Mouse (Mus musculus) thymus, adult 2 months (tissue): ENCODE measurements around the gene Tsen15. TPM values are rescaled to one million over a fixed set of nuclear protein-coding genes. Genes with fewer than 3 reads are reported as not detected.

ENCODE experiments used
- DNase-seq: peaks from one replicate; pipeline ENCODE4 v3.0.0; 2021
- H3K27ac ChIP-seq: fragments of 200-500 bp; 2 replicates; pipeline ENCODE4 v1.5.1; 2012; ENCODE audit warnings: low read length, control low read depth; ENCODE audit not compliant: control insufficient read depth, insufficient read depth
- H3K27me3 ChIP-seq: fragments of 200-500 bp; 2 replicates; pipeline ENCODE4 v1.6.1; 2012; ENCODE audit warnings: mild to moderate bottlenecking, low read length, moderate library complexity, mixed read lengths; ENCODE audit not compliant: control insufficient read depth, insufficient read depth
- H3K36me3 ChIP-seq: fragments of 200-500 bp; 2 replicates; pipeline ENCODE4 v1.6.1; 2012; ENCODE audit warnings: mild to moderate bottlenecking, low read length, moderate library complexity; ENCODE audit not compliant: control insufficient read depth, insufficient read depth
- H3K4me1 ChIP-seq: fragments of 200-500 bp; replicated peaks from 2 replicates; pipeline ENCODE4 v1.6.1; 2012; ENCODE audit warnings: low read length; ENCODE audit not compliant: control insufficient read depth, insufficient read depth
- H3K4me3 ChIP-seq: fragments of 200-500 bp; 2 replicates; pipeline ENCODE4 v1.5.1; 2012; ENCODE audit warnings: mild to moderate bottlenecking, low read length, control low read depth, moderate library complexity; ENCODE audit not compliant: control insufficient read depth, insufficient read depth
- CTCF ChIP-seq: fragments of 200-500 bp; IDR thresholded peaks from 2 replicates; pipeline ENCODE4 v1.5.1; 2012; ENCODE audit warnings: mild to moderate bottlenecking, control low read depth, low read length, moderate library complexity, borderline replicate concordance; ENCODE audit not compliant: control insufficient read depth, poor library complexity, insufficient read depth; ENCODE audit errors: extremely low read depth
- POLR2A ChIP-seq: fragments of 200-500 bp; IDR thresholded peaks from 2 replicates; pipeline ENCODE4 v1.6.1; 2012; ENCODE audit warnings: mild to moderate bottlenecking, low read length, control low read depth, moderate library complexity; ENCODE audit not compliant: control insufficient read depth, poor library complexity, insufficient read depth; ENCODE audit errors: extremely low read depth
- WGBS: fragments of 180-500 bp; shearing (Covaris S2); methylation state at CpG from one replicate; pipeline ENCODE4 v1.1.7; 2018; 5-methylcytosine and 5-hydroxymethylcytosine counted together
- polyA plus RNA-seq: library from polyadenylated mRNA; depleted of rRNA; stranded (reverse); fragments of >200 nt; gene quantifications from 2 replicates; pipeline ENCODE4 v1.2.3, GENCODE M21; 2012

Gene Tsen15
- polyA plus RNA-seq, 1 experiment = 15.7 TPM

- no peaks in the 10 kb centered on the region for H3K4me1 ChIP-seq
- no peaks in the 10 kb centered on the region for H3K36me3 ChIP-seq
- H3K27ac ChIP-seq = no peak overlapping the region
- no peak for DNase-seq
- TF ChIP-seq CTCF (no peak), POLR2A (no peak)
- no peak overlapping the region for H3K4me3 ChIP-seq
- 88% methylated on average over 5 of the region's 5 CpGs for WGBS
- H3K27me3 ChIP-seq = no peaks in the 10 kb centered on the region
Measured at GRCm38 (mm10) chr1:152417602-152418001, 31.1 kb upstream of the Tsen15 start.

- Histone ChIP-seq H3K27me3 (no peaks in the 10 kb centered on the region), H3K4me1 (no peaks in the 10 kb centered on the region), H3K4me3 (no peak overlapping the region), H3K27ac (no peak overlapping the region), H3K36me3 (no peaks in the 10 kb centered on the region)
- DNase-seq = no peak
- WGBS = 89% methylated on average over 13 of the region's 13 CpGs
- no peak for TF ChIP-seq POLR2A
- no peak for TF ChIP-seq CTCF
Measured at GRCm38 (mm10) chr1:152416306-152416904, 29.9 kb upstream of the Tsen15 start.

DNA sequence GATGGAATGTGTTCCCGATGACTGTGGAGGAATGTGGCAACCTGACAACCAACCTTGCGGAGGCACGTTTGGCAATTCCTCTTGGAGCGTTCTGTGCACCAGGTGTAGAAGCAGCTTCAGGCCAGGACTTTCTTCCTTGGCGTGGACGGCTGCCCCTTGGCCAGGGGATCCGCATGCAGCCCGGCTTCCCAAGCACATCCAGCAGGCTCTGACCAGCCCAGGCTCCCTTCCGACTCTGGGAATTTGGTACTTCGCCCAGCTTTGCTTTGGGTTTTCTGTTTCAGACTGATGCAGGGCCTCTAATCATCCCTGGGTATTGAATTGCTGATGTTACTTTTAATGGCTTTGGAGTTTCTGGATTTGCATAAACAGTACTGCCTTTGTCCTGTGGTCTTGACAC lies 28.0 kb upstream of the Tsen15 start:
- no peak overlapping the region for H3K4me3 ChIP-seq
- no peak for DNase-seq
- no peak for TF ChIP-seq CTCF
- no peak for TF ChIP-seq POLR2A

DNA sequence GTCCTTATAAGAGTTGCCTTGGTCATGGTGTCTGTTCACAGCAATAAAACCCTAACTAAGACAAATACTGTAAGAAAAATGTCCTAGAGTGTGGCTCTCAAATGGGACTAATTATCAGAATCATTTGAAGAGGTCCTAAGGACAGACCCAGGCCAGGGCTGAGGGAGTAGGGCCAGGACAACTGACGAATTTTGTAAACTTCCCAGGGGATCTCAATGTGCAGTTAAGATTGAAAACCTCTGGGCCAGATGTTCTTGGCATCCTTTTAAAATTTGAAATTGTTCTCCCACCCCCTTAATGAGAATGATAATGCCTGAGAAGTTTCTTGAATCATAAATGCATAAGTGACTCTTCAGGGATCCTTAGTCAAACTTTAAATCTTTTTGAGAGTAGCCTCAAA lies 27.5 kb upstream of the Tsen15 start:
- Histone ChIP-seq H3K27me3 (no peaks in the 10 kb centered on the region), H3K4me3 (no peak overlapping the region), H3K27ac (no peak overlapping the region), H3K4me1 (no peaks in the 10 kb centered on the region), H3K36me3 (no peaks in the 10 kb centered on the region)
- no peak for TF ChIP-seq CTCF
- TF ChIP-seq POLR2A = no peak
- WGBS = 85% methylated on average over 1 of the region's 1 CpGs
- no peak for DNase-seq

More for the DNA sequence above, 28.0 kb upstream of the Tsen15 start:
- WGBS = 94% methylated on average over 10 of the region's 10 CpGs
- H3K36me3 ChIP-seq = no peaks in the 10 kb centered on the region
- H3K4me1 ChIP-seq = no peaks in the 10 kb centered on the region
- H3K27me3 ChIP-seq = no peaks in the 10 kb centered on the region
- H3K27ac ChIP-seq = no peak overlapping the region

DNA sequence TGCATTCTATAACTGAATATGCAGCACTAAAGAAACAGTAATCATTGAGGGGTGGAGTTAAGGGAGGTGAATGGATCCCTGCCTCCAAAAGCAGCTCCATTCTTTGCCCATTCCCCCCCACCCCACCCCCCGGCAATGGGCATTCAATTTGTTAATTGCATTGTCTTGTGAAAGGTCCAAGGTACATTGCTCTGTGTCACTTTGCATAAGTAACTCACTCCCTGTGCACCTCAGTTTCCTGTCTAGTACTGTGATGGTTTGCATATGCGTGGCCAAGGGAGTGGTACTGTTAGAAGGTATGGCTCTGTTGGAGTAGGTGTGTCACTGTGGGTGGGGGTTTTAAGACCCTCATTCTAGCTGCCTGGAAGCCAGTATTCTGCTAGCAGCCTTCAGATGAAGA lies 26.6 kb upstream of the Tsen15 start:
- Histone ChIP-seq H3K4me1 (no peaks in the 10 kb centered on the region), H3K27me3 (no peaks in the 10 kb centered on the region), H3K36me3 (no peaks in the 10 kb centered on the region), H3K27ac (no peak overlapping the region), H3K4me3 (no peak overlapping the region)
- TF ChIP-seq CTCF = no peak
- no peak for TF ChIP-seq POLR2A
- WGBS = 98% methylated on average over 2 of the region's 2 CpGs
- DNase-seq = no peak

- WGBS = 94% methylated on average over 3 of the region's 3 CpGs
- no peak for DNase-seq
- no peak overlapping the region for H3K4me3 ChIP-seq
- no peak overlapping the region for H3K27ac ChIP-seq
- no peaks in the 10 kb centered on the region for H3K27me3 ChIP-seq
- TF ChIP-seq CTCF = no peak
- TF ChIP-seq POLR2A = no peak
- no peaks in the 10 kb centered on the region for H3K4me1 ChIP-seq
- no peaks in the 10 kb centered on the region for H3K36me3 ChIP-seq
Measured at GRCm38 (mm10) chr1:152410657-152411056, 24.2 kb upstream of the Tsen15 start.

GRCm38 (mm10) chr1:152409356-152409755 lies 22.9 kb upstream of the Tsen15 start:
- no peaks in the 10 kb centered on the region for H3K27me3 ChIP-seq
- WGBS = 91% methylated on average over 4 of the region's 4 CpGs
- H3K4me3 ChIP-seq = no peak overlapping the region
- TF ChIP-seq CTCF (no peak), POLR2A (no peak)
- no peaks in the 10 kb centered on the region for H3K4me1 ChIP-seq
- no peak overlapping the region for H3K27ac ChIP-seq
- no peak for DNase-seq
- H3K36me3 ChIP-seq = no peaks in the 10 kb centered on the region
